Mouse (Mus musculus): Measurements from ENCODE around the gene Gm26602. TPM values are rescaled to one million over a fixed set of nuclear protein-coding genes. Genes with fewer than 3 reads are reported as not detected.

The Gm26602 gene
- polyA plus RNA-seq, 1 experiment from 2014 or later, result not detected

GRCm38 (mm10) chr10:79921572-79921971 lies 10.9 kb downstream of the Gm26602 start:
- WGBS, result 5% methylated on average over 33 of the region's 34 CpGs
- Histone ChIP-seq H3K4me2 (replicated peaks; ENCODE audit: low read depth, low read length) (peak overlapping the region; percentile 27; the same call in 1 of the 2 replicates), H3K9me3 (ENCODE audit: low read length) (no peaks in the 10 kb centered on the region), H3K27me3 (replicated peaks; ENCODE audit: insufficient read depth, low read length) (peaks cover 35% of the 10 kb centered on the region), H3K27ac (ENCODE audit: low read length) (no peak overlapping the region), H3K36me3 (ENCODE audit: insufficient read depth, low read length) (no peaks in the 10 kb centered on the region), H3K4me3 (ENCODE audit: low read depth, low read length) (no peak overlapping the region), H3K4me1 (ENCODE audit: insufficient read depth, low read depth, low read length) (peaks cover 20% of the 10 kb centered on the region; the same call in 1 of the 2 replicates), H3K9ac (replicated peaks; ENCODE audit: low read depth) (no peak overlapping the region)
- no peak for DNase-seq (ENCODE audit: low spot score)
- TF ChIP-seq CTCF (IDR thresholded peaks at IDR 0.05) (no peak), EP300 (IDR thresholded peaks at IDR 0.05) (no peak)
- ATAC-seq, result no peak

DNA sequence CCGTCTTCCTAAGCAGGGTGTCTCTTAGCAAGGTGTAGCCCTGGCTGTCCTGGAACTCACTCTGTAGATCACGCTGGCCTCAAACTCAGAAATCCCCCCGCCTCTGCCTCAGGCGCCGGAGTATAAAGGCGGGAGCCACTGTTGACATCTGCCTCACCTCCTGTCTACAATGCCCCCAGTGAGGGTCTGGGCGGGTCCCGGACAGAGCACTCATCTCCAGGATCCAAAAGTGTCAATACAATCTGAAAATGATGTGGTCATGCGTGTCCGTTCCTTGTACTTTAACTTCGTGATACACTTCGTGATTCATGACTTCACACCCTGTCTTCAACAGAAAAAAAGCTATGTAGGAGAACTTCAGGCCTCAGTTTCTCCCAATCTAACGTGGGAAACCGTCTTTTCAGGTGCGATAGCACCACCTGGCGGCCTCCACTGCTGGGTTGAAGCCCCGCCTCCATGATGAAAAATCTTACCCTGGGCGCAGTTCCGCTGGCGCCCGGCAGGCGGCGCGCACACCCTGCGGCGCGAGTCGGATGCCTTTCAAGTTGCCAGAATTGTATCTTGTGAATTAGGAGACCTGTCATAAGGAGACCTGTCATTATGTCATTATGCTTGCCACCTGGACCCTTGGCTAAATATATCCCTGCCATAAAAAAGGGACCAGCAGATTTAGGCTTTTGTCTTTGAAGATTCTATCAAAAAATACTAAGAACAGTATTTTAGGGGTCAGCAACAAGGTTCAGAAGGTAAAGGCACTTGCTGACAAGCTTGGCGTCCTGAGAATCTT lies 14.5 kb downstream of the Gm26602 start:
- Histone ChIP-seq H3K9me3 (ENCODE audit: low read length) (no peaks in the 10 kb centered on the region), H3K27me3 (replicated peaks; ENCODE audit: insufficient read depth, low read length) (peaks cover 26% of the 10 kb centered on the region), H3K4me3 (ENCODE audit: low read depth, low read length) (no peak overlapping the region), H3K27ac (ENCODE audit: low read length) (peak overlapping the region; percentile 95; the same call in 1 of the 2 replicates), H3K4me2 (replicated peaks; ENCODE audit: low read depth, low read length) (peak overlapping the region; percentile 90; the same call in 1 of the 2 replicates), H3K9ac (replicated peaks; ENCODE audit: low read depth) (no peak overlapping the region), H3K36me3 (ENCODE audit: insufficient read depth, low read length) (no peaks in the 10 kb centered on the region), H3K4me1 (ENCODE audit: insufficient read depth, low read depth, low read length) (peaks cover 24% of the 10 kb centered on the region)
- peak; percentile 10; the same call in 1 of the 2 replicates for ATAC-seq
- 11% methylated on average over 29 of the region's 29 CpGs for WGBS
- TF ChIP-seq CTCF (IDR thresholded peaks at IDR 0.05), result peak; percentile 100
- no peak for TF ChIP-seq EP300 (IDR thresholded peaks at IDR 0.05)
- DNase-seq (ENCODE audit: low spot score), result peak; percentile 89

DNA sequence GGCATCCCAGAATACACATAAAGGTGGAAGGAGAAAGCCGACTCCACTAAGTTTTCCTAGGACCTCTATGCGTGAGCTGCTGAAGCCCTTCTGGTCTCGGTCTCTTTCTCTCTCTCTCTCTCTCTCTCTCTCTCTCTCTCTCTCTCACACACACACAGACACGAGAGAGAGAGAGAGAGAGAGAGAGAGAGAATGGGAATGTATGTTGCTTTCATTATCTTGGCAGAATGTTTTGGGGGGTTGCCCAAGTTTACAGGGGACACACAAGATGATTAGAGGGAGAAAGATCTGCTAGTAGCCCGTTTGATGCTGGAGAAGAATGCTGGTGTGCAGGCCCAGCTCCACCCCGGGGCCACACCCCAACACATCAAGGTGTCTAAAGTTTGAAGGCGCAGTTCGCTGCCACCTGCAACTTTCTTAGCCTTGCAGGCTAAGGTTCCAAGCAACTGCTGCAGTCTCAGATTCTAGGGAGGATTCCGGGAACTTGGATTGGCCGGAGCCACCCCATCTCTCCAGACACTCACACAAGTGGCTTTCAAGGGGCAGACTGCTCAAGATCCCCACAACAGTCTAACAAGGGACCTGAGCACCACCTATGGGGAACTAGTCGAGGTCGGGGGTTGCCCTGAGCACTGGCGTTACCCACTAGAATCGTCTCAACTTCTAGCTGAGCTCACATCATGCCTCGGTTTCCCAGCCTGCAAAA lies 15.3 kb downstream of the Gm26602 start:
- peak overlapping the region; percentile 78 for H3K4me3 ChIP-seq (ENCODE audit: low read depth, low read length)
- no peaks in the 10 kb centered on the region for H3K9me3 ChIP-seq (ENCODE audit: low read length)
- 5% methylated on average over 14 of the region's 15 CpGs for WGBS
- peaks cover 4% of the 10 kb centered on the region; the same call in 1 of the 2 replicates for H3K36me3 ChIP-seq (ENCODE audit: insufficient read depth, low read length)
- peak overlapping the region; percentile 95 for H3K27ac ChIP-seq (ENCODE audit: low read length)
- TF ChIP-seq EP300 (IDR thresholded peaks at IDR 0.05) (no peak), CTCF (IDR thresholded peaks at IDR 0.05) (0 out of 2 replicates have a peak, but pooled peaks have one; percentile 9)
- peak overlapping the region; percentile 90 for H3K4me2 ChIP-seq (replicated peaks; ENCODE audit: low read depth, low read length)
- peaks cover 24% of the 10 kb centered on the region for H3K4me1 ChIP-seq (ENCODE audit: insufficient read depth, low read depth, low read length)
- no peak for ATAC-seq
- peaks cover 18% of the 10 kb centered on the region for H3K27me3 ChIP-seq (replicated peaks; ENCODE audit: insufficient read depth, low read length)
- DNase-seq (ENCODE audit: low spot score), result no peak
- peak overlapping the region; percentile 83; the same call in 1 of the 2 replicates for H3K9ac ChIP-seq (replicated peaks; ENCODE audit: low read depth)

DNA sequence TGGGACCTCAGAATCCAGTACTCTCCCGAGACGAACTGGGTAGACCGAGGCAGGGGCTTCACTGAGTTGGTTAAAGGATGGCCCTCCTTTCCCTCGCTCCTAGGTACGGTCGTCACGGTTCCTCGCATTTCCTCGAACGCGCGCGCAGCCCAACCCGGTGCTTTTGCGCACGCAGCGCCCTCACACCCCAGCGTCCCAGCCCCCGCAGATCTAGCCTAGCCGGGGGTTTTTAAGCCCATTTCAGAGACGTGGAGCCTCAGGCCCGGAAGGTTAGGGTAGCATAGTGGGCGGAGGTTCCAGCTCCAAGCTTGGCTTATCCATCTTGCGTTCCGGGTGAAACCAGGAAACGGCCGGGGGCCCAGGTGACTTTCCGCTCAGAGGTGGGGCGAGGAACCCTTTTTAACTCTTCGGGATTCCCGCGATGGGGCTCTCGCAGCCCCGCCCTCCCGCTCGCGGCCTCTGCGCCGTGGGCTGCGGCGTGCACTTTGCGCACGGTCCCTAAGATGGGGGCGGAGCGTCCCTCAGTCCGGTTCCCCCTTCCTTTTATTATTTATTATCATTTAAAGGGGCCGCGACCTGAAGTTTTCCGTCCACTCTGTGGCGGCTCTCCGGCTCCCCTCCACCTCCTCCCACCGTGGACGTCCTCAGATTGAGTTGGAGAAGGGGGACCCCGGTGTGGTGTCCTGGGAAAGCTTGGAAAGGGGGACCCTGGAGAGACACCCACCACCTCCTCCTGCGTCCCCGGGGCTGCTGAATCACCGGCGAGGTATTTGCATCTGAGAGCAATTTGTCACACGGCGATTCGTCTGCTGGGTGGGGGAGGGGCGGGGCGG lies 16.1 kb downstream of the Gm26602 start, which contains the start of gene Arid3a:
TSS of gene Arid3a (plus strand) at position 553 of the 833 bp plus-strand sequence.
- H3K4me2 ChIP-seq (replicated peaks; ENCODE audit: low read depth, low read length), result peak within 1 kb of the TSS; percentile 90
- no peaks in the 10 kb centered on the region for H3K9me3 ChIP-seq (ENCODE audit: low read length)
- under 1% methylated on average over 61 of the region's 63 CpGs for WGBS
- H3K36me3 ChIP-seq (ENCODE audit: insufficient read depth, low read length), result peaks cover 12% of the 10 kb centered on the region; the same call in 1 of the 2 replicates
- H3K27ac ChIP-seq (ENCODE audit: low read length), result peak within 1 kb of the TSS; percentile 95
- peak within 1 kb of the TSS; percentile 83 for H3K9ac ChIP-seq (replicated peaks; ENCODE audit: low read depth)
- peaks cover 10% of the 10 kb centered on the region; the same call in 1 of the 2 replicates for H3K27me3 ChIP-seq (replicated peaks; ENCODE audit: insufficient read depth, low read length)
- H3K4me3 ChIP-seq (ENCODE audit: low read depth, low read length), result peak within 1 kb of the TSS; percentile 78
- DNase-seq (ENCODE audit: low spot score) (peak; percentile 97), ATAC-seq (peak; percentile 81)
- no peak for TF ChIP-seq CTCF (IDR thresholded peaks at IDR 0.05)
- 0 out of 2 replicates have a peak, but pooled peaks have one; percentile 34 for TF ChIP-seq EP300 (IDR thresholded peaks at IDR 0.05)
- H3K4me1 ChIP-seq (ENCODE audit: insufficient read depth, low read depth, low read length), result peaks cover 18% of the 10 kb centered on the region

DNA sequence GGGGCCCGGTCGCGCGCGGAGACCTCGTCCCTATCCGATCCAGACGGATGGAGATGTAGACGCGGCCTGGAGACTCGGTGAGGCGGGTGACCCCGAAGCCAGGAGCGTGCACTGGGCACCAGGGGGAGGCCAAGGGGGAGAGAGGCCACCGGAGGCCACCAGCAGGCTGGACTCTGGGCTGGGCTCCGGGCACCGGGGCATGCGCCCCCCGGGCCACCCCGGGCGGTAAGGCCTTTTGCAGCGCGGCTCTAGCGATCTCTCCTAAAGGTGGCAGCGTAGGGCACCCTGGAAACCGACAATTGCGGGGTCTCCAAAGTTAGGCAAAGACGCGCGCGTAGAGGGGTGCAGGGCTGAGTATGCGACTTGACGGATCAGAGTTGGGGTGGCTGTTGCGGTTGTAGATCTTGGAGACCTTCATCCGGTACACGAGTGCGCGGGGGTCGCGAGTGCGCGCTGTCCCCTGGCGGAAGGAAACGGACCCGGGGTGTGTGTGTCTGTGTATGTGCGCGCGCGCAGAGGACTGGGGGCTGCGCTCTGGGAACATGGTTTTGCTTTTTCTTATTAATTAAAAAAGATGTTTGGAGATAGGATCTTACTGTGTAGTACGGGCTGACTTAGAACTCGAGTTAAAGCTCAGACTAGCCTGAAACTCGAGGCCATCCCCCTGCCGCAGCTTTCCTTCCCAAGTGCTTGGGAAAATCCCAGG lies 16.8 kb downstream of the Gm26602 start:
- Histone ChIP-seq H3K4me2 (replicated peaks; ENCODE audit: low read depth, low read length) (peak overlapping the region; percentile 90), H3K27me3 (replicated peaks; ENCODE audit: insufficient read depth, low read length) (peaks cover 3% of the 10 kb centered on the region; the same call in 1 of the 2 replicates), H3K9me3 (ENCODE audit: low read length) (no peaks in the 10 kb centered on the region), H3K4me3 (ENCODE audit: low read depth, low read length) (peak overlapping the region; percentile 78), H3K4me1 (ENCODE audit: insufficient read depth, low read depth, low read length) (peaks cover 22% of the 10 kb centered on the region), H3K9ac (replicated peaks; ENCODE audit: low read depth) (peak overlapping the region; percentile 83), H3K36me3 (ENCODE audit: insufficient read depth, low read length) (peaks cover 12% of the 10 kb centered on the region; the same call in 1 of the 2 replicates), H3K27ac (ENCODE audit: low read length) (peak overlapping the region; percentile 95)
- 0% methylated on average over 52 of the region's 54 CpGs for WGBS
- TF ChIP-seq EP300 (IDR thresholded peaks at IDR 0.05) (no peak), CTCF (IDR thresholded peaks at IDR 0.05) (peak; percentile 50)
- DNase-seq (ENCODE audit: low spot score) (peak; percentile 65), ATAC-seq (peak; percentile 44)

All from lung, postnatal 0 days (tissue).